Mouse (Mus musculus) forebrain, embryonic 13.5 days (tissue): ENCODE measurements around the gene Tnni1. TPM values are rescaled to one million over a fixed set of nuclear protein-coding genes. Genes with fewer than 3 reads are reported as not detected.

Experiments
- ATAC-seq: fragments of 200-750 bp; cut with Nextera tagmentation; 2 replicates; pipeline ENCODE4 v1.8.0; 2017
- H3K27ac ChIP-seq: fragments of 300-500 bp; sonication (generic); 2 replicates; pipeline ENCODE4 v1.5.1; 2015; ENCODE audit warnings: inconsistent platforms, mild to moderate bottlenecking, moderate library complexity
- H3K27me3 ChIP-seq: fragments of 300-500 bp; sonication (generic); 2 replicates; pipeline ENCODE4 v1.6.1; 2015; ENCODE audit warnings: mild to moderate bottlenecking, inconsistent platforms
- H3K36me3 ChIP-seq: fragments of 300-500 bp; sonication (generic); 2 replicates; pipeline ENCODE4 v1.6.1; 2015; ENCODE audit warnings: mild to moderate bottlenecking, inconsistent platforms; ENCODE audit not compliant: poor library complexity, severe bottlenecking
- H3K4me1 ChIP-seq: fragments of 300-500 bp; sonication (generic); 2 replicates; pipeline ENCODE4 v1.6.1; 2015; ENCODE audit warnings: inconsistent platforms
- H3K4me2 ChIP-seq: fragments of 300-500 bp; sonication (generic); 2 replicates; pipeline ENCODE4 v1.6.1; 2015; ENCODE audit warnings: inconsistent platforms, mild to moderate bottlenecking, moderate library complexity
- H3K4me3 ChIP-seq: fragments of 300-500 bp; sonication (generic); 2 replicates; pipeline ENCODE4 v1.5.1; 2015; ENCODE audit warnings: mild to moderate bottlenecking, inconsistent platforms
- H3K9ac ChIP-seq: fragments of 300-500 bp; sonication (generic); 2 replicates; pipeline ENCODE4 v1.6.1; 2015; ENCODE audit warnings: mild to moderate bottlenecking, inconsistent platforms
- H3K9me3 ChIP-seq: fragments of 300-500 bp; sonication (generic); replicated peaks from 2 replicates; pipeline ENCODE4 v1.6.1; 2016; ENCODE audit warnings: inconsistent platforms
- WGBS: fragments of 180-500 bp; shearing (Covaris S2); methylation state at CpG from one replicate; pipeline ENCODE4 v1.1.7; 2015; 5-methylcytosine and 5-hydroxymethylcytosine counted together
- polyA plus RNA-seq: library from polyadenylated mRNA; unstranded; fragments of >200 nt; fragmentation: Nextera tagmentation; extraction: Ambion mirVana; gene quantifications from 2 replicates; pipeline ENCODE4 v1.2.1, GENCODE M21; 2015

Tnni1 gene
- polyA plus RNA-seq, 1 experiment from 2014 or later: 0.37 TPM

GRCm38 (mm10) chr1:135793370-135794215 lies 14.4 kb downstream of the Tnni1 start:
- peak overlapping the region; percentile 53 for H3K4me2 ChIP-seq
- no peaks in the 10 kb centered on the region for H3K9me3 ChIP-seq
- H3K27me3 ChIP-seq: peaks cover 25% of the 10 kb centered on the region
- H3K9ac ChIP-seq: peak overlapping the region; percentile 50
- no peak overlapping the region for H3K27ac ChIP-seq
- ATAC-seq: peak; percentile 27; the same call in 1 of the 2 replicates
- H3K36me3 ChIP-seq: no peaks in the 10 kb centered on the region
- peaks cover 11% of the 10 kb centered on the region for H3K4me1 ChIP-seq
- WGBS: 15% methylated on average over 27 of the region's 27 CpGs
- peak overlapping the region; percentile 15 for H3K4me3 ChIP-seq

GRCm38 (mm10) chr1:135794216-135795134 lies 15.2 kb downstream of the Tnni1 start:
- Histone ChIP-seq H3K4me2 (peak overlapping the region; percentile 53), H3K4me3 (no peak overlapping the region)
- no peak for ATAC-seq

GRCm38 (mm10) chr1:135798492-135798891 lies 19.3 kb downstream of the Tnni1 start:
- H3K36me3 ChIP-seq: no peaks in the 10 kb centered on the region
- H3K9me3 ChIP-seq: no peaks in the 10 kb centered on the region
- ATAC-seq: no peak
- no peak overlapping the region for H3K4me2 ChIP-seq
- peaks cover 13% of the 10 kb centered on the region for H3K27me3 ChIP-seq
- no peak overlapping the region for H3K27ac ChIP-seq
- peaks cover 17% of the 10 kb centered on the region for H3K4me1 ChIP-seq
- H3K4me3 ChIP-seq: no peak overlapping the region
- no peak overlapping the region for H3K9ac ChIP-seq
- WGBS: 72% methylated on average over 1 of the region's 1 CpGs

More at GRCm38 (mm10) chr1:135794216-135795134, 15.2 kb downstream of the Tnni1 start:
- 49% methylated on average over 20 of the region's 20 CpGs for WGBS
- H3K9me3 ChIP-seq: no peaks in the 10 kb centered on the region
- H3K9ac ChIP-seq: no peak overlapping the region
- no peak overlapping the region for H3K27ac ChIP-seq
- peaks cover 25% of the 10 kb centered on the region for H3K27me3 ChIP-seq
- peaks cover 11% of the 10 kb centered on the region for H3K4me1 ChIP-seq
- no peaks in the 10 kb centered on the region for H3K36me3 ChIP-seq

GRCm38 (mm10) chr1:135799109-135799627 lies 19.9 kb downstream of the Tnni1 start:
- H3K4me2 ChIP-seq: no peak overlapping the region
- H3K27me3 ChIP-seq: peaks cover 8% of the 10 kb centered on the region
- no peak overlapping the region for H3K4me3 ChIP-seq
- H3K27ac ChIP-seq: no peak overlapping the region
- WGBS: 87% methylated on average over 8 of the region's 8 CpGs
- no peaks in the 10 kb centered on the region for H3K36me3 ChIP-seq
- peaks cover 12% of the 10 kb centered on the region for H3K4me1 ChIP-seq
- no peak overlapping the region for H3K9ac ChIP-seq
- no peaks in the 10 kb centered on the region for H3K9me3 ChIP-seq
- ATAC-seq: no peak

GRCm38 (mm10) chr1:135800192-135800950 lies 21.1 kb downstream of the Tnni1 start:
- no peaks in the 10 kb centered on the region for H3K9me3 ChIP-seq
- H3K27me3 ChIP-seq: no peaks in the 10 kb centered on the region; the same call in 1 of the 2 replicates
- no peak overlapping the region for H3K4me3 ChIP-seq
- H3K4me2 ChIP-seq: no peak overlapping the region
- H3K9ac ChIP-seq: no peak overlapping the region
- peaks cover 8% of the 10 kb centered on the region for H3K4me1 ChIP-seq
- ATAC-seq: no peak; the same call in 1 of the 2 replicates
- no peak overlapping the region for H3K27ac ChIP-seq
- H3K36me3 ChIP-seq: no peaks in the 10 kb centered on the region
- WGBS: 55% methylated on average over 8 of the region's 8 CpGs

GRCm38 (mm10) chr1:135807546-135807945 lies 28.3 kb downstream of the Tnni1 start:
- Histone ChIP-seq H3K9ac (no peak overlapping the region), H3K9me3 (no peaks in the 10 kb centered on the region), H3K27ac (no peak overlapping the region), H3K4me1 (peaks cover 3% of the 10 kb centered on the region), H3K27me3 (0 out of 2 replicates have a peak, but pooled peaks cover 2% of the 10 kb centered on the region), H3K4me3 (no peak overlapping the region), H3K4me2 (no peak overlapping the region), H3K36me3 (no peaks in the 10 kb centered on the region)
- WGBS: 67% methylated on average over 10 of the region's 10 CpGs
- ATAC-seq: no peak

GRCm38 (mm10) chr1:135810180-135810579 lies 30.9 kb downstream of the Tnni1 start:
- 84% methylated on average over 2 of the region's 2 CpGs for WGBS
- ATAC-seq: no peak
- Histone ChIP-seq H3K9ac (no peak overlapping the region), H3K9me3 (no peaks in the 10 kb centered on the region), H3K36me3 (no peaks in the 10 kb centered on the region), H3K27ac (no peak overlapping the region), H3K4me3 (no peak overlapping the region), H3K4me1 (peaks cover 11% of the 10 kb centered on the region), H3K27me3 (peaks cover 11% of the 10 kb centered on the region; the same call in 1 of the 2 replicates), H3K4me2 (no peak overlapping the region)

GRCm38 (mm10) chr1:135811016-135811646 lies 31.9 kb downstream of the Tnni1 start:
- ATAC-seq: peak; percentile 34; the same call in 1 of the 2 replicates
- Histone ChIP-seq H3K9me3 (no peaks in the 10 kb centered on the region), H3K27me3 (peaks cover 20% of the 10 kb centered on the region), H3K4me1 (peaks cover 11% of the 10 kb centered on the region), H3K36me3 (no peaks in the 10 kb centered on the region), H3K9ac (no peak overlapping the region), H3K4me3 (no peak overlapping the region), H3K27ac (no peak overlapping the region), H3K4me2 (no peak overlapping the region)
- WGBS: 37% methylated on average over 7 of the region's 7 CpGs

- peaks cover 11% of the 10 kb centered on the region for H3K4me1 ChIP-seq
- no peak overlapping the region for H3K4me2 ChIP-seq
- no peak overlapping the region for H3K27ac ChIP-seq
- H3K27me3 ChIP-seq: peaks cover 30% of the 10 kb centered on the region
- 92% methylated on average over 3 of the region's 3 CpGs for WGBS
- H3K36me3 ChIP-seq: no peaks in the 10 kb centered on the region
- no peak overlapping the region for H3K4me3 ChIP-seq
- no peak overlapping the region for H3K9ac ChIP-seq
- ATAC-seq: no peak
- H3K9me3 ChIP-seq: no peaks in the 10 kb centered on the region
Measured at GRCm38 (mm10) chr1:135812205-135812604, 33.0 kb downstream of the Tnni1 start.

GRCm38 (mm10) chr1:135812618-135813017 lies 33.4 kb downstream of the Tnni1 start:
- no peak overlapping the region for H3K27ac ChIP-seq
- 46% methylated on average over 2 of the region's 2 CpGs for WGBS
- H3K9ac ChIP-seq: no peak overlapping the region
- ATAC-seq: no peak
- no peak overlapping the region for H3K4me3 ChIP-seq
- peaks cover 34% of the 10 kb centered on the region for H3K27me3 ChIP-seq
- no peak overlapping the region for H3K4me2 ChIP-seq
- peaks cover 11% of the 10 kb centered on the region for H3K4me1 ChIP-seq
- no peaks in the 10 kb centered on the region for H3K9me3 ChIP-seq
- H3K36me3 ChIP-seq: no peaks in the 10 kb centered on the region

GRCm38 (mm10) chr1:135813071-135813470 lies 33.8 kb downstream of the Tnni1 start:
- H3K9me3 ChIP-seq: no peaks in the 10 kb centered on the region
- peaks cover 39% of the 10 kb centered on the region for H3K27me3 ChIP-seq
- H3K27ac ChIP-seq: no peak overlapping the region
- 54% methylated on average over 4 of the region's 4 CpGs for WGBS
- no peak for ATAC-seq
- no peak overlapping the region for H3K4me2 ChIP-seq
- no peaks in the 10 kb centered on the region for H3K36me3 ChIP-seq
- peaks cover 11% of the 10 kb centered on the region for H3K4me1 ChIP-seq
- H3K4me3 ChIP-seq: no peak overlapping the region
- no peak overlapping the region for H3K9ac ChIP-seq
